Mouse (Mus musculus) lung, adult 2 months (tissue): Measurements from ENCODE around the gene Mroh2a.

Experiments used
- CTCF ChIP-seq: fragments of 200-500 bp; IDR thresholded peaks from 2 replicates; pipeline ENCODE4 v1.5.1; 2011; ENCODE audit warnings: mild to moderate bottlenecking, low read length, control low read depth; ENCODE audit not compliant: insufficient read depth
- POLR2A ChIP-seq: fragments of 200-500 bp; IDR thresholded peaks from 2 replicates; pipeline ENCODE4 v1.6.1; 2011; ENCODE audit warnings: low read depth, mild to moderate bottlenecking, control low read depth, low read length, borderline replicate concordance; ENCODE audit errors: extremely low read depth

GRCm38 (mm10) chr1:88260604-88261377, 34.0 kb downstream of the Mroh2a start:
- TF ChIP-seq POLR2A, result no peak
- TF ChIP-seq CTCF, result no peak
